Mouse (Mus musculus) cerebellum, adult 9-11 months (tissue): ENCODE data around the gene Colgalt1.

Experiments used
- DNase-seq: peaks from one replicate; pipeline ENCODE4 v3.0.0; 2022

Gene Colgalt1

GRCm38 (mm10) chr8:71591471-71592373, 19.1 kb upstream of the Colgalt1 start, which contains the start of gene Pgls:
Gene Pgls (plus strand): TSS chr8:71592176.
- DNase-seq: peak; percentile 97

- DNase-seq: peak; percentile 93
Observed at GRCm38 (mm10) chr8:71592374-71593170, 18.2 kb upstream of the Colgalt1 start.

- DNase-seq: peak; percentile 60
Observed at GRCm38 (mm10) chr8:71593556-71594323, 17.1 kb upstream of the Colgalt1 start.

- no peak for DNase-seq
Observed at GRCm38 (mm10) chr8:71594324-71594722, 16.5 kb upstream of the Colgalt1 start.

GRCm38 (mm10) chr8:71595862-71596261, 14.9 kb upstream of the Colgalt1 start:
- DNase-seq: peak; percentile 89

GRCm38 (mm10) chr8:71596384-71596783, 14.4 kb upstream of the Colgalt1 start:
- DNase-seq: no peak

- DNase-seq: no peak
Observed at GRCm38 (mm10) chr8:71596798-71597197, 14.0 kb upstream of the Colgalt1 start.

GRCm38 (mm10) chr8:71597451-71597850, 13.3 kb upstream of the Colgalt1 start, which contains the start of gene Fam129c:
Gene Fam129c (plus strand): TSS chr8:71597648.
- no peak for DNase-seq

- DNase-seq: no peak
Observed at GRCm38 (mm10) chr8:71598375-71598774, 12.4 kb upstream of the Colgalt1 start.

GRCm38 (mm10) chr8:71598841-71599240, 12.0 kb upstream of the Colgalt1 start:
- no peak for DNase-seq

GRCm38 (mm10) chr8:71601939-71602665, 8.7 kb upstream of the Colgalt1 start:
- DNase-seq: no peak

GRCm38 (mm10) chr8:71602666-71603334, 8.0 kb upstream of the Colgalt1 start:
- DNase-seq: no peak

GRCm38 (mm10) chr8:71604021-71604420, 6.8 kb upstream of the Colgalt1 start:
- no peak for DNase-seq

- no peak for DNase-seq
Observed at GRCm38 (mm10) chr8:71612141-71612540, 1.3 kb downstream of the Colgalt1 start.

GRCm38 (mm10) chr8:71613418-71613817, 2.6 kb downstream of the Colgalt1 start:
- no peak for DNase-seq

- no peak for DNase-seq
Observed at GRCm38 (mm10) chr8:71619786-71620185, 9.0 kb downstream of the Colgalt1 start.

GRCm38 (mm10) chr8:71625088-71625487, 14.3 kb downstream of the Colgalt1 start:
- no peak for DNase-seq

GRCm38 (mm10) chr8:71626753-71627152, 16.0 kb downstream of the Colgalt1 start:
- no peak for DNase-seq

- no peak for DNase-seq
Observed at GRCm38 (mm10) chr8:71627265-71628099, 16.7 kb downstream of the Colgalt1 start.

- no peak for DNase-seq
Observed at GRCm38 (mm10) chr8:71628396-71629095, 17.7 kb downstream of the Colgalt1 start.
